Mouse (Mus musculus) myocyte (in vitro differentiated cells): Measurements from ENCODE around the gene Tmem52b. TPM values are rescaled to one million over a fixed set of nuclear protein-coding genes. Genes with fewer than 3 reads are reported as not detected.

Source experiments
- H3K27me3 ChIP-seq: one replicate; pipeline ENCODE4 v1.6.1; 2011; ENCODE audit not compliant: control insufficient read depth, insufficient read depth, insufficient read length
- H3K36me3 ChIP-seq: one replicate; pipeline ENCODE4 v1.6.1; 2011; ENCODE audit not compliant: control insufficient read depth, insufficient read depth
- H3K4me2 ChIP-seq: one replicate; pipeline ENCODE4 v1.6.1; 2011; ENCODE audit warnings: low read depth, control low read depth
- H3K4me3 ChIP-seq: one replicate; pipeline ENCODE4 v1.5.1; 2011; ENCODE audit warnings: mild to moderate bottlenecking, control low read depth, moderate library complexity
- H3K79me2 ChIP-seq: one replicate; pipeline ENCODE4 v1.6.1; 2011; ENCODE audit not compliant: control insufficient read depth, insufficient read depth
- H3ac ChIP-seq: one replicate; pipeline ENCODE4 v1.6.1; 2011; ENCODE audit not compliant: control insufficient read depth, insufficient read length
- CEBPB ChIP-seq: IDR thresholded peaks from 2 replicates; pipeline ENCODE4 v1.6.1; 2011; ENCODE audit warnings: mild to moderate bottlenecking, moderate library complexity; ENCODE audit not compliant: poor library complexity, insufficient read depth, severe bottlenecking
- E2F4 ChIP-seq: IDR thresholded peaks from one replicate; pipeline ENCODE4 v1.6.1; 2011; ENCODE audit warnings: mild to moderate bottlenecking, control low read depth, moderate library complexity; ENCODE audit not compliant: insufficient read depth
- MAX ChIP-seq: IDR thresholded peaks from one replicate; pipeline ENCODE4 v1.6.1; 2011; ENCODE audit warnings: low read depth, mild to moderate bottlenecking, control low read depth
- MYOD1 ChIP-seq, 3 experiments: IDR thresholded peaks; one replicate each; pipeline ENCODE4 v1.6.1; 2011; ENCODE audit warnings: control low read depth in 2 of 3, low read depth in 2 of 3, mild to moderate bottlenecking in 2 of 3, moderate library complexity in 1 of 3; ENCODE audit not compliant: insufficient read length in 2 of 3, control insufficient read depth in 1 of 3
- MYOG ChIP-seq, 3 experiments: IDR thresholded peaks; one replicate each; pipeline ENCODE4 v1.6.1; 2011; ENCODE audit warnings: control low read depth in 2 of 3, low read depth in 2 of 3, mild to moderate bottlenecking in 2 of 3; ENCODE audit not compliant: insufficient read length in 2 of 3, control insufficient read depth in 1 of 3, insufficient read depth in 1 of 3
- POLR2A ChIP-seq: IDR thresholded peaks from one replicate; pipeline ENCODE4 v1.6.1; 2011; ENCODE audit warnings: low read depth, mild to moderate bottlenecking, control low read depth, moderate library complexity; ENCODE audit not compliant: insufficient read length
- POLR2AphosphoS2 ChIP-seq: IDR thresholded peaks from one replicate; pipeline ENCODE4 v1.6.1; 2011; ENCODE audit warnings: low read depth, control low read depth; ENCODE audit not compliant: insufficient read length
- REST ChIP-seq: IDR thresholded peaks from one replicate; pipeline ENCODE4 v1.6.1; 2011; ENCODE audit warnings: mild to moderate bottlenecking, control low read depth, moderate library complexity; ENCODE audit not compliant: insufficient read depth, insufficient read length
- SRF ChIP-seq: IDR thresholded peaks from one replicate; pipeline ENCODE4 v1.6.1; 2011; ENCODE audit warnings: low read depth; ENCODE audit not compliant: control insufficient read depth, insufficient read length
- TCF12 ChIP-seq: IDR thresholded peaks from one replicate; pipeline ENCODE4 v1.6.1; 2011; ENCODE audit warnings: mild to moderate bottlenecking, control low read depth; ENCODE audit not compliant: poor library complexity, insufficient read depth, severe bottlenecking
- TCF3 ChIP-seq: IDR thresholded peaks from one replicate; pipeline ENCODE4 v1.6.1; 2011; ENCODE audit warnings: low read depth, control low read depth; ENCODE audit not compliant: insufficient read length
- USF1 ChIP-seq: IDR thresholded peaks from one replicate; pipeline ENCODE4 v1.6.1; 2011; ENCODE audit warnings: low read depth, mild to moderate bottlenecking, control low read depth, moderate library complexity
- polyA plus RNA-seq: library from polyadenylated mRNA; unstranded; fragments of >200 nt; fragmentation: generic; extraction: Trizol; gene quantifications from one replicate; pipeline ENCODE4 v1.2.1, GENCODE M21; 2012; ENCODE audit warnings: missing spikeins

The Tmem52b gene
- not detected for polyA plus RNA-seq

DNA sequence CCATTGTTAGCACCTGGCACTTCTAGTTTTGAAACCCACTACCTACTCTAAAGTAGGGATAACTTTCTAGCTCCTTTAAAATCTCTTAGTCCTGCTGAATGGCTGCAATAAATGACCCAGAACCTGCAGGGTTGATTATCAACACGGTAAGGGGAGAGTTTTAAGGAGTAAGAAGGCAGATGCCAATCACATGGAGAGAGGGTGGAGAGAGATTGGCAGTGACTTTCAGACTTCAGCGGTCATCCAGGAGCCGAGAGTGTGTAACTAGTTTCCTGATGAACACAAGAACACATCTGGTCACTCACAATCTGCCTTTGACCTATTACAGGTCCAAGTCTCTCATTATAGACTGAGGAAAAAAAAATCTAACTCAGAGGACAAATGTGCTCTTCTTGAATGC lies at the start of gene Tmem52b:
Gene Tmem52b, plus strand, starts transcription at position 189 of the 400 bp plus-strand sequence.
- Histone ChIP-seq H3K79me2 (no peaks in the 10 kb centered on the region), H3K36me3 (no peaks in the 10 kb centered on the region), H3ac (no peak within 1 kb of the TSS), H3K4me3 (no peak within 1 kb of the TSS), H3K4me2 (peak within 1 kb of the TSS; percentile 83), H3K27me3 (no peaks in the 10 kb centered on the region)
- no peak for TF ChIP-seq MAX
- TF ChIP-seq POLR2AphosphoS2 = no peak
- TF ChIP-seq TCF12 = no peak
- TF ChIP-seq TCF3 = no peak
- no peak for TF ChIP-seq POLR2A
- TF ChIP-seq CEBPB = no peak
- TF ChIP-seq REST = no peak
- no peak for TF ChIP-seq USF1
- no peak for TF ChIP-seq MYOG (IDR thresholded peaks at IDR 0.05; ENCODE audit: control insufficient read depth in 1 of 3, insufficient read depth in 1 of 3, insufficient read length in 2 of 3, low read depth in 2 of 3)
- TF ChIP-seq MYOD1 (IDR thresholded peaks at IDR 0.05; ENCODE audit: control insufficient read depth in 1 of 3, insufficient read length in 2 of 3, low read depth in 2 of 3) = no peak
- TF ChIP-seq SRF = no peak
- TF ChIP-seq E2F4 = no peak

DNA sequence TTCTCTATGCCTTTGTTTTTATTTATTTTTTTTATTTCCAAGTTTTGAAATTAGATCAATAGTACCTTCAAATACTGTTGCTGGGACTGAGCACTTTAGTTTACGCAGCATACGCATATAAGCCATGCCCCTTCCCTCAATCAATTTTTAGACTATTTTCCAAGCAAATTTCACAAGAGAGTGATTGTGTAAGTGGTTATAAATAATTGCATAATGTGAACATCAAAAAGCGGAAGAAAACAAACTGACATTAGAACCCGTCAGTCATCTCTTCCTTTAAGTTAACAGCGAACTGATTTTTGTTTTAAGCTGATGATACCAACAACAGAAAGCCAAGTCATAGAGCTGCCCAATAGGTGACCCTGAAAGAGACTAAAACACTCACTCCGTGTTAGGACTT lies 41.0 kb upstream of the Tmem52b start:
- TF ChIP-seq REST = no peak
- TF ChIP-seq MYOG (IDR thresholded peaks at IDR 0.05; ENCODE audit: control insufficient read depth in 1 of 3, insufficient read depth in 1 of 3, insufficient read length in 2 of 3, low read depth in 2 of 3) = no peak
- no peak for TF ChIP-seq TCF3
- TF ChIP-seq USF1 = no peak
- TF ChIP-seq MAX = no peak
- TF ChIP-seq E2F4 = no peak
- no peaks in the 10 kb centered on the region for H3K36me3 ChIP-seq
- H3K4me2 ChIP-seq = no peak overlapping the region
- no peak overlapping the region for H3ac ChIP-seq
- H3K4me3 ChIP-seq = no peak overlapping the region
- H3K27me3 ChIP-seq = no peaks in the 10 kb centered on the region
- no peaks in the 10 kb centered on the region for H3K79me2 ChIP-seq

DNA sequence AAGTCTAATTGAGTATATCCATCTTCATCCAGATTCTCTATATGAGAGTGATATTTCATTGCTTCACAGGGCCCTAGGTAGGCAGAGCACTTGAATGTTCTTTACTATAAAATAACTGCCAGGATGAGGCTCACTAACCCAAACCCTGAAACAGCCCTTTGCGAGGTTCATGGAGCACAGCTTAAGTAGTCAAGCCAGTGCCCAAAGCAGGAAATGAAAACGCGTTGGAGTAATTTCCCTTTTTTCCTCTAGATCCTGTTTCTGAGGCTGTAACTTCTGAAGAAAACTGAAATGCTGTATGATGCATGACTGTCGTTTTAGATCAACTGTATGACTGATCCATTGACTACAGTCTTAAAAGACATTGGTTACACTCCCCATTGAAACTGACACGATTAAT lies 39.7 kb upstream of the Tmem52b start:
- no peak for TF ChIP-seq POLR2AphosphoS2
- TF ChIP-seq USF1 = no peak
- TF ChIP-seq E2F4 = no peak
- no peak for TF ChIP-seq TCF12
- no peak for TF ChIP-seq MAX
- no peak for TF ChIP-seq MYOG (IDR thresholded peaks at IDR 0.05; ENCODE audit: control insufficient read depth in 1 of 3, insufficient read depth in 1 of 3, insufficient read length in 2 of 3, low read depth in 2 of 3)
- Histone ChIP-seq H3K4me3 (no peak overlapping the region), H3K27me3 (no peaks in the 10 kb centered on the region), H3ac (no peak overlapping the region), H3K79me2 (no peaks in the 10 kb centered on the region), H3K4me2 (no peak overlapping the region), H3K36me3 (no peaks in the 10 kb centered on the region)

DNA sequence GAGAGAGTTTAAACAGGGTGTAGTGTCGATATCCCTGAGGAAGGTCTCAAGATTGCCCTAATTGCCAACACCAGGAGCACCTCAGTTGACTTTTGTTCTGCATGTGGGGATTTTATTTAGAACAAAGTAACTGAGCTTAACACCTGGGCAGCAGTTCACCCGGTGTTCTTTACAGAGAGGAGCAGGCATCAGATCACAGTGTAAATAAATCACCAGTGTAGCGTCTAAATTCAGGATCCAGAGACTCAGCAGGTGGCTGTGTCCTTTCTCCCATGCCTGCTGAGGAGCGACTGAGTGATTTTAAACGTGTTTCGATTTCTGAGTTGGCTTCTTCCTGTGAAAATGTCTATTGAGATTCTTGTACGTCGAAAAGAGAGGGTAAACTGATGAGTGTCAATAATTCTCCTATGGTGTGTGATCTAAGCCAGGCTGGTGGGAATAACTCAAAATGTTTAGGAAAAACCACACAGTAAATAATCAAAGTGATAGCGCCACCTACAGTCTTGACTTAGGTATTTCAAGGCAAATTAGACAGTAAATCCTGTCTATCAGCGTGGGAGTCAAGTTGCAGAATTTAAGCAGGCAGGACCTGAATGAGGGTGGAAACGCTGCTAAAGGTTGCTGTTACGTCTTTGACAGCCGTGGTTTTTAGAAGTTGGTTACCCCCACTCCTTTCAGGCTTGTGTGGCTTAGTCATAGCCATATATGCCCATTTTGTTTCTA lies 35.8 kb upstream of the Tmem52b start:
- H3K4me2 ChIP-seq = no peak overlapping the region

More for the DNA sequence above, 35.8 kb upstream of the Tmem52b start:
- Histone ChIP-seq H3K79me2 (no peaks in the 10 kb centered on the region), H3ac (no peak overlapping the region), H3K36me3 (no peaks in the 10 kb centered on the region), H3K4me3 (no peak overlapping the region), H3K27me3 (no peaks in the 10 kb centered on the region)
- no peak for TF ChIP-seq MYOD1 (IDR thresholded peaks at IDR 0.05; ENCODE audit: control insufficient read depth in 1 of 3, insufficient read length in 2 of 3, low read depth in 2 of 3)
- TF ChIP-seq POLR2A = no peak
- TF ChIP-seq USF1 = no peak
- no peak for TF ChIP-seq POLR2AphosphoS2
- TF ChIP-seq E2F4 = no peak
- TF ChIP-seq REST = no peak
- no peak for TF ChIP-seq TCF3
- no peak for TF ChIP-seq SRF
- no peak for TF ChIP-seq TCF12
